Mouse (Mus musculus) stomach, postnatal 0 days (tissue): Measurements from ENCODE around the gene Emb.

ENCODE experiments used
- CTCF ChIP-seq: IDR thresholded peaks from 2 replicates; pipeline ENCODE4 v1.5.1; 2016; ENCODE audit warnings: antibody characterized with exemption, low read depth, mild to moderate bottlenecking, moderate library complexity
- EP300 ChIP-seq: optimal IDR thresholded peaks from 2 replicates; pipeline ENCODE3; 2016; ENCODE audit warnings: antibody characterized with exemption

- TF ChIP-seq CTCF: no peak
- TF ChIP-seq EP300: no peak
Observed at GRCm38 (mm10) chr13:117195569-117196495, 12.5 kb upstream of the Emb start.
